Mouse (Mus musculus) cerebellum, postnatal 4 days (tissue): Measurements from ENCODE around the gene Taar1.

Source experiments
- DNase-seq, 2 experiments: peaks; one replicate each; pipeline ENCODE4 v3.0.0; 2022; ENCODE audit warnings: low spot score in 2 of 2, mixed read lengths in 1 of 2

Taar1 gene

DNA sequence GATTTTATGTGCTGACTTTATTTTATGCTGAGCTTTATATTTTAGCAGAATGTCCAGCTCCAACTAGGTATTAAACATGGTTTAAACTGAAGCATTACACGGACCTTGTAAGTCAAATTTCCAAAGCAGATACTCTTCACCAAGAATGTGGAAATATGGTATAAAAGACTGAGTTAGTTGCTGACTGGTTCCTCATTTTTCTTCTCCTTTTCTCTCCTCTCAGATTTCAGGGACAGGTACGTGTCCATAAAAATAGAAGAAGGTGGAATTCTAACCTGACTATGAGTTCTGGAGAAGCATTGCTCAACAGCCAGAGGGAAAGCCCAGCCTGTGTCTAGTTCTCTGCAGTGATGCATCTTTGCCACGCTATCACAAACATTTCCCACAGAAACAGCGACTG lies at the start of gene Taar1:
Taar1 (plus strand) TSS at position 301 of the 400 bp plus-strand sequence.
- no peak for DNase-seq

- peak in 1 of 2 experiments; percentile 13 for DNase-seq
These were observed 39.5 kb upstream of the Taar1 start for GRCm38 (mm10) chr10:23880695-23881094.

GRCm38 (mm10) chr10:23884910-23885309 lies 35.2 kb upstream of the Taar1 start:
- DNase-seq: no peak

DNA sequence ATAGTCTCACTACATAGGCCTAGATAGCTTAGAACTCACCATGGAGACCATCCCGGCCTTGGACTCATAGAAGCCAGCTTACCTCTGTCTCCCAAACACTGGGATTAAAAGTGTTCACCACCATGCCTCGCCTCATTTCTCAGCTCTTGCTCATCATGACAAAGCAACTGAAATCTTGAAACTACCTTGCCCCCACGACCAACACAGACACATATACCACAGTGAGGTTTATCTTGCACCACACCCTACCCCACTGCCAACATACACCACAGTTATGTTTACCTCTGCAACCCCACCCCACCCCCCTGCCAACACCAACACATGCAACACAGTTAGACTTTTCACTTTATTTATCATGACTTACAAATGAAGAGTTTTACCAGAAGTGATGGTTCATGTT lies 34.1 kb upstream of the Taar1 start:
- no peak for DNase-seq

DNA sequence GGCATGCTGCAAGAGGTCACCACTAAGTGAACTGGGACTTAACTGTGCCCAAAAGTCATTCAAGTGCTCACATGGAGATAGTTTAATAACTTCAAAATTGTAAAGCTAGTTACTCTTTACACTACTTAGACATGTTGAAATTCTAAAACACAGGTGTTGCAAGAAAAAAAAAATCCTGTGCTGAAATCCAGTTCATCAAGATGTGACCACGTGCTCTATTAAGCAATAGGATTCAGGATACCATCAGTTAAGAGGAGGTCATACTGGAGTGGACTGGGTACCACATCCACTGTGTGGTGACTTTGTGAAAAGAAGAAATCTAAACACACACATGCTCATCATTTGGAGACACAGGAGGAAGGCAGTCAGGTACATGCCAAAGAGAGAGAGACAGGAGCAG lies 27.2 kb upstream of the Taar1 start:
- no peak for DNase-seq

- DNase-seq: no peak
These were observed 25.4 kb upstream of the Taar1 start, which contains the start of gene Vnn1 for GRCm38 (mm10) chr10:23894601-23895349. Vnn1 (plus strand) TSS chr10:23894688.

DNA sequence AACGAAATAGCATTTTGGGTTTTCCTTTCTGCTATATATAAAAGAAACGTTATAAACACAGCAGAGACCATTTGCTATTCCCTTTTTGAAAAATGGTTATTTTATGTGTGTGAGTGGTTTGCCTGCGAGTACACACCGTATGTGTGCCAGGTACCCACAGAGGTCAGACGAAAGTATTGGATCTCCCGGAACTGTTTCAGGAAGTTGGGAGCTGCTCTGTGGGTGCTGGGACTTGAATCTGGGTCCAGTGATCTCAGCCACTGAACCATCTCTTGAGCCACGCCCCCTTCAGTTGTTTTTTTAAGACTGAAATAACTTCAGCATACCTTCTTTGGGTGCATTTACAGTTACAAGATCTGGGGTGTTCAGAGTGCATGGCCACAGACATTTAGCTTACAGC lies 24.8 kb upstream of the Taar1 start:
- no peak for DNase-seq

GRCm38 (mm10) chr10:23901119-23901518 lies 19.0 kb upstream of the Taar1 start:
- DNase-seq: no peak

DNA sequence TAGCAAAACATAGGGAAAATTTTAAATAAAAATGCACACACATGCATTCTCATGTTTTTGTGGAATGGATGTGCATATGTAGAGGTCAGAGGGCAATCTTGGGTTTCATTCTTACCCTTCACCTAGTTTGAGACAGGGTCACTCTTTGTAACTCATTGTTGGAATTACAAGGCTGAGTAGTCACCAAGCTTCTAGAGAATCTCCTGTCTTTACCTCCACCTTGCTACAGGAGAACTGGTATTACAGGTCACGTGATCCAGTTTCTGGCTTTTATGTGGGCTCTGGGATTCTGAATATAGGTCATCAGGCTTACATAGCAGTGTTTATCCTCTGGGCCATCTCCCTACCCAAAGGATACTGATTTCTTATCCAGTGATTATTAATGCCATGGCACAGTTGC lies 14.5 kb upstream of the Taar1 start:
- DNase-seq: no peak

- no peak for DNase-seq
These were observed 2.3 kb downstream of the Taar1 start for GRCm38 (mm10) chr10:23922468-23922867.

GRCm38 (mm10) chr10:23923941-23924340 lies 3.8 kb downstream of the Taar1 start:
- no peak for DNase-seq

DNA sequence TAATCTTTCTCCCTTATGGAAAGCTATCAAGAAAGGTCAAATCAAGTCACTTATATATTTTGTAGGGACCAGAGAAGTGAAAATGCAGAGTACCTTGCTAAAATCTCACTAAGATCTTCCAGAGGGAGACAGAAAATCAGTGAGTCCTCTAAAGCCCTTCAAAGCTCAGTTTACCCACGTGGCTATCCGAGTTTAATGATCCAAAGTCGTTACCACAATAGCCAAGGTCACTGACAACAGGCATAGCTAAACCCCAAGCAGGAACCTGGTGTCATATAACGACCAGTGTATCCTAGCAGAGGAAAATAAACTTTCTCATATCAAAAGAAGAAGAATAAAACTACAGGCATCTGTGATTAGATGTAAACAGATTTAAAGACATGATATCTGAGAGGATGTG lies 17.5 kb downstream of the Taar1 start:
- no peak for DNase-seq

DNA sequence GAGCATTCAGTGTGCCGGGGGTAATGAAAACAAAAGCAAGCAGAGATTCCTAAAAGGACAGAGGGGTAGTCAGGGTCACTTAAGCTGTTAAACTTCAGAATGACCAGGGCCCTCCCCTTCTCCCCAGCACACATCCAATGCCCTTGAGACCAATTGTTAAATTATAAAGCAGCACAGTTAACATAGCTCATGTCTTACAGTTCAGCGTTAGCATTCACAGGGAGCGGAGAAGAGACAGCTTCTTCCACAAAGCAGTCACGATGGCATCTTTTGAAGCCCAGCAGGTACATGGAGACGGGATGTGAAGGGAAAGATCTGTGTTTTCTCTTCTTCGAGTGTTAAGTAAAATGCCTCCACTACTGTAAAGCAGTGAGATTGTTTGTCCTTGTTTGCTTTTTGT lies 18.2 kb downstream of the Taar1 start, which contains the start of gene Taar2:
Taar2 (plus strand) TSS at position 261 of the 400 bp plus-strand sequence.
- DNase-seq: no peak

GRCm38 (mm10) chr10:23942465-23942864 lies 22.3 kb downstream of the Taar1 start:
- no peak for DNase-seq

DNA sequence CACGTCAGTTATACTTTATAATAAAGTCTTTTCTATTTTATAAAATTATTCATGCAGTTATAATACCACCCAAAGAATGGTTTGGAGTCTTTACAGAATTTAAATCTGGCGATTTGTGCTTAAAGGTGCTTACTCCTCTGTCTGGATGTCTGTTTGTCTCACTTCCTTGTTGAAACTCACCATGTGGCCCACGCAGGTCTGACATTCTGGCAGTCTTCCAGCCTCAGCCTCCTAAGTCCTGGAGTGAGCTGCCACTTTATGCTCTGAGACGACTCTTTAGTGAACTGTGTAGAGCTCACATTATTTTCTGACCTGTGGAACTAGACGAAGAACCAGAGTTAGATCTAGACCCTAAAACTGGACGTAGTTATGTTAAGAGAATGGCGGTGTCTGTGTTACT lies 27.9 kb downstream of the Taar1 start:
- no peak for DNase-seq

GRCm38 (mm10) chr10:23949508-23950005 lies 29.4 kb downstream of the Taar1 start, which contains the start of gene Taar3:
Taar3 (plus strand) TSS chr10:23949558.
- DNase-seq: no peak

DNA sequence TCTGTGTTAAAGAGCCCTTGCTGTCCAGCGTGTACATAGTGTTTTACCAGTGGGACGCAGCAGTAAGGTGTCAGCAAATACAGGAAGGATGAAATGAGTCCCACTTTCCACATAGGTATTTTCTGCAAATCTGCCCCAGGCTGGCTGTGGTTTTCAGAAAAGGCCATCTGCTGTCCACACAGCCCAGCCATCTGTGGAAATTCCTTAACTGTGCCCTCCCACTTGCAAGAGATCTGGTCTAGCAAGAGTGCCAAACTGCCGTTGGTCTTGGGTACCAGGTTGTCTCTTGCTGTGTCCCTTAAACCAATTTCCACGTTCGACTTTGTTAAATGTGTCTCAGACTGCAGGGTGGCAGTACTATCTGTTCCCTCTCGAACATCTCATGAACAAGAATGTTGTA lies 31.6 kb downstream of the Taar1 start:
- peak in 1 of 2 experiments; percentile 10 for DNase-seq

- DNase-seq: no peak
These were observed 38.9 kb downstream of the Taar1 start for GRCm38 (mm10) chr10:23959071-23959470.

- no peak for DNase-seq
These were observed 40.3 kb downstream of the Taar1 start, which contains the start of gene Taar4 for GRCm38 (mm10) chr10:23960444-23960915. Taar4 (plus strand) TSS chr10:23960494.

GRCm38 (mm10) chr10:23963444-23963843 lies 43.3 kb downstream of the Taar1 start:
- peak; percentile 21 to 59 for DNase-seq

- DNase-seq: no peak
These were observed 44.9 kb downstream of the Taar1 start for GRCm38 (mm10) chr10:23964921-23965610.

DNA sequence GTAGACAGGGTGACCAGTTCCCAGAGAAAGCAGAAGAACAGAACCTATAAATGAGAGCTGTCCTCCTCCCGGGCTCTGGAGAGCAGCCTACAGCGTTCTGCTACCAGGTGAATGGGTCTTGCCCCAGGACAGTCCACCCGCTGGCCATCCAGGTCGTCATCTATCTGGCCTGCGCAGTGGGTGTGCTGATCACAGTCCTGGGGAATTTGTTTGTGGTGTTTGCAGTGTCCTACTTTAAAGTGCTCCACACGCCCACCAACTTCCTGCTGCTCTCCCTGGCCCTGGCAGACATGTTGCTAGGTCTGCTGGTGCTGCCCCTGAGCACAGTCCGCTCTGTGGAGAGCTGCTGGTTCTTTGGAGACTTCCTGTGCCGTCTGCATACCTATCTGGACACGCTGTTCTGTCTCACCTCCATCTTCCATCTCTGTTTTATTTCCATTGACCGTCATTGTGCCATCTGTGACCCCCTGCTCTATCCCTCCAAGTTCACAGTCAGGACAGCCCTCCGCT lies 50.6 kb downstream of the Taar1 start, which contains the start of gene Taar5:
Taar5 (plus strand) TSS at position 51 of the 510 bp plus-strand sequence.
- DNase-seq: no peak
